Mouse (Mus musculus): ENCODE results near the gene Zfx. TPM values are rescaled to one million over a fixed set of nuclear protein-coding genes. Genes with fewer than 3 reads are reported as not detected.

The Zfx gene
- polyA plus RNA-seq, 1 experiment from 2014 or later = 32.0 TPM

DNA sequence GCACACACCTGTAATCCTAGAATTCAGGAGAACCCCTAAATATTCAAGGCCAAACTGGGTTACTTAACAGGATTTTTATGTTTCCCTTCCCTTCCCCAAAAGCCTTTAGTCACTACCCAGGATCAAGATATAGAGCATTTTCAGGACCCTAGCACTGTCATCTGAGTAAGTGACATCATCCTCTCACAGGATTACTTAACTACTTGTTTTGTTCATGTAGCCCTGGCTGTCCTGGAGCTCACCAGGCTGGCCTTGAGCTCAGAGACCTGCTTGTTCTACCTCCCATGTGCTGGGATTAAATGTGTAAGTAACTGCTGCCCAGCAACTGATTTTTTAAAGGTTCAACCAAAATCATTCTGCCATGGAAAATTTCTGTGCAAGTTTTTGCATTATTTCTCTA lies 20.6 kb downstream of the Zfx start:
- H3K27ac ChIP-seq (ENCODE audit: low read length) = no peak overlapping the region
- no peaks in the 10 kb centered on the region for H3K4me1 ChIP-seq (replicated peaks; ENCODE audit: control insufficient read depth, insufficient read depth, low read length)
- H3K27me3 ChIP-seq (ENCODE audit: control insufficient read depth, insufficient read depth, low read depth, low read length) = peaks cover 2% of the 10 kb centered on the region; the same call in 1 of the 2 replicates
- ATAC-seq (ENCODE audit: low read depth) = no peak
- no peak overlapping the region for H3K9ac ChIP-seq (ENCODE audit: low read length)
- H3K36me3 ChIP-seq (ENCODE audit: control insufficient read depth, insufficient read depth, low read length) = peaks cover 3% of the 10 kb centered on the region
- H3K9me3 ChIP-seq (ENCODE audit: control insufficient read depth, low read length) = no peaks in the 10 kb centered on the region
- H3K4me3 ChIP-seq (ENCODE audit: low read length) = no peak overlapping the region
- H3K4me2 ChIP-seq (ENCODE audit: low read depth, low read length) = no peak overlapping the region

DNA sequence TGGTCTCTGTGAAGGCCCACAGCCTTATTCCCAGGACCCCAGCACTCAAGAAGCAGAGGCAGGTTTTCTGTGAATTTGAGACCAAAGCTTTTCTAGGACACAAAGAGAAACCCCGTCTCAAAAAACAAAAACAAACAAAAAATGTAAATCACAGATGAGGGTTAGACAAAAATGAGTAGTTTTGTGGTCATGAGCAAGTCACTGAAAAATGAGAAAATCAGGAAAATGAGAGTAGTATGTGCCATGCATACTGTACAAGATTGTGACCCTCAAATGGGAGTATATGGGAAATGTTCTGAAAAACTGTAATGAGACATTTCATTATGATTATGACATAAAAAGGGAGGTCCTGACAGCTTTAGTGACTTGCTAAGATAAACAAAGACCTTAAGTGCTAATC lies 22.9 kb downstream of the Zfx start:
- Histone ChIP-seq H3K36me3 (ENCODE audit: control insufficient read depth, insufficient read depth, low read length) (peaks cover 5% of the 10 kb centered on the region), H3K4me1 (replicated peaks; ENCODE audit: control insufficient read depth, insufficient read depth, low read length) (no peaks in the 10 kb centered on the region), H3K9ac (ENCODE audit: low read length) (no peak overlapping the region), H3K4me2 (ENCODE audit: low read depth, low read length) (no peak overlapping the region), H3K27me3 (ENCODE audit: control insufficient read depth, insufficient read depth, low read depth, low read length) (peaks cover 2% of the 10 kb centered on the region; the same call in 1 of the 2 replicates), H3K9me3 (ENCODE audit: control insufficient read depth, low read length) (no peaks in the 10 kb centered on the region), H3K4me3 (ENCODE audit: low read length) (no peak overlapping the region), H3K27ac (ENCODE audit: low read length) (no peak overlapping the region)
- WGBS = 61% methylated on average over 1 of the region's 1 CpGs
- no peak for ATAC-seq (ENCODE audit: low read depth)

DNA sequence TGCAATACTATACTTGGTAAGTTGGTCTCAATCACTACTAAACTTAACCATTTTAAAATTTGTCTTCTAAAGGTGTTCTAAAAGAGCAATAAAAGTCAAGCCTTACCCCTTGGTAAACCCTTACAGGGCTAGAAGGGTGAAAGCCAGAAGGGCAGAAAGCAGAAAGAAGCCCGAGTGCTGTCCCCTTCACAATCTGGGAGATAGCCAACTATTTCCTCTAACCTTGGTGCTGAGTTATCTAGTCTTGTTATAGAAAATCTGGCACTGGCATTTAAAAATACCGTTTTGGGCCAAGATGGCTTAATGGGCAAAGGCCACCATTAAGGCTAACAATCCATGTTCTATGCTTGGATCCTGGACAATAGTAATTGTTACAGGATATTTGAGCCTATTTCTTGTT lies 32.5 kb downstream of the Zfx start:
- H3K9ac ChIP-seq (ENCODE audit: low read length) = no peak overlapping the region
- no peaks in the 10 kb centered on the region for H3K9me3 ChIP-seq (ENCODE audit: control insufficient read depth, low read length)
- H3K4me2 ChIP-seq (ENCODE audit: low read depth, low read length) = no peak overlapping the region
- H3K4me1 ChIP-seq (replicated peaks; ENCODE audit: control insufficient read depth, insufficient read depth, low read length) = no peaks in the 10 kb centered on the region
- H3K27ac ChIP-seq (ENCODE audit: low read length) = no peak overlapping the region
- peaks cover 3% of the 10 kb centered on the region; the same call in 1 of the 2 replicates for H3K27me3 ChIP-seq (ENCODE audit: control insufficient read depth, insufficient read depth, low read depth, low read length)
- no peaks in the 10 kb centered on the region for H3K36me3 ChIP-seq (ENCODE audit: control insufficient read depth, insufficient read depth, low read length)
- WGBS = 78% methylated on average over 2 of the region's 2 CpGs
- H3K4me3 ChIP-seq (ENCODE audit: low read length) = no peak overlapping the region
- no peak for ATAC-seq (ENCODE audit: low read depth)

DNA sequence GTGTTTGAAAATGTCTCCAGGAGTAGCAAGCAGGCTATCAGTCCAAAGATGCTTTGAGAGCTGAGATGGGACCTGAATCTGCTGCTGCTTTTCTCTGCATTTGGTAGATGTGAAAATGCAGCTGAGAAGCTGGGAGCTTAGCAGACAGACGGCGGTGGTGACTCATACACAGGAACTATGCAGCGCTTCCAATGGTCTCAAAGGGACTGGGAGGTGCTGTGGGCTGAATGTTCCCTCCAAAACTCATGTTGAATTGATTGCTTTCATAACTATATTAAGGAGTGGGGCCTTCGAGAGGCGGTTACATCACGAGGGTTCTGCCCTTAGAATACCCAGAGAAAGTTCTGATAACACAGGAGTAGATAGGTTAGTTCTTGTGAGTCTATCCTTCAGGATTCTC lies 62.3 kb downstream of the Zfx start:
- H3K4me3 ChIP-seq (ENCODE audit: low read length) = peak overlapping the region; percentile 26
- WGBS = 23% methylated on average over 6 of the region's 6 CpGs

DNA sequence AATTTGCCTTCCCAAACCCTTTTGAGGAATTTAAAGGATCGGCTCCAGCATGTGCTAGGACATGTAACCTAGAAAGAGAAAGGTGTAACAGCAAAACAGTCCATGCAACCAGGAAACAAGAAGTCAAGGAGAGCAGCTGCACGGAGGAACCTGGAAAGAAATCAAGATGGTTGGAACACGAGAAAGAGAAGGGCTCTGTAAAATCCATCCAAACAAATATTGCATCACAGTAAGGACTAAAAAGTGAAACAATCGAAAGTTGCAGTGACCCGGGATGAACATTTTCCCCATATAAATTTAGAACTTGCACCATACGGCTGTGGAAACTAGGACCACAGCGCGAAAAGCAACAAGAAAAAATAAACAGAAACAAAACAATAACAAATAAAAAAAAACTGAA lies 62.8 kb downstream of the Zfx start:
- Histone ChIP-seq H3K27ac (ENCODE audit: low read length) (no peak overlapping the region), H3K27me3 (ENCODE audit: control insufficient read depth, insufficient read depth, low read depth, low read length) (no peaks in the 10 kb centered on the region; the same call in none of the 2 replicates), H3K4me1 (replicated peaks; ENCODE audit: control insufficient read depth, insufficient read depth, low read length) (peaks cover 2% of the 10 kb centered on the region; the same call in 1 of the 2 replicates), H3K9me3 (ENCODE audit: control insufficient read depth, low read length) (no peaks in the 10 kb centered on the region), H3K4me3 (ENCODE audit: low read length) (peak overlapping the region; percentile 26), H3K9ac (ENCODE audit: low read length) (no peak overlapping the region), H3K36me3 (ENCODE audit: control insufficient read depth, insufficient read depth, low read length) (no peaks in the 10 kb centered on the region), H3K4me2 (ENCODE audit: low read depth, low read length) (peak overlapping the region; percentile 47)
- 37% methylated on average over 8 of the region's 8 CpGs for WGBS
- no peak for ATAC-seq (ENCODE audit: low read depth)

More for the DNA sequence above, 62.3 kb downstream of the Zfx start:
- H3K9ac ChIP-seq (ENCODE audit: low read length) = no peak overlapping the region
- no peak overlapping the region for H3K27ac ChIP-seq (ENCODE audit: low read length)
- no peaks in the 10 kb centered on the region for H3K9me3 ChIP-seq (ENCODE audit: control insufficient read depth, low read length)
- ATAC-seq (ENCODE audit: low read depth) = peak; percentile 52; the same call in 1 of the 2 replicates
- H3K4me1 ChIP-seq (replicated peaks; ENCODE audit: control insufficient read depth, insufficient read depth, low read length) = peaks cover 2% of the 10 kb centered on the region; the same call in 1 of the 2 replicates
- H3K4me2 ChIP-seq (ENCODE audit: low read depth, low read length) = peak overlapping the region; percentile 47
- peaks cover 1% of the 10 kb centered on the region for H3K27me3 ChIP-seq (ENCODE audit: control insufficient read depth, insufficient read depth, low read depth, low read length)
- no peaks in the 10 kb centered on the region for H3K36me3 ChIP-seq (ENCODE audit: control insufficient read depth, insufficient read depth, low read length)

DNA sequence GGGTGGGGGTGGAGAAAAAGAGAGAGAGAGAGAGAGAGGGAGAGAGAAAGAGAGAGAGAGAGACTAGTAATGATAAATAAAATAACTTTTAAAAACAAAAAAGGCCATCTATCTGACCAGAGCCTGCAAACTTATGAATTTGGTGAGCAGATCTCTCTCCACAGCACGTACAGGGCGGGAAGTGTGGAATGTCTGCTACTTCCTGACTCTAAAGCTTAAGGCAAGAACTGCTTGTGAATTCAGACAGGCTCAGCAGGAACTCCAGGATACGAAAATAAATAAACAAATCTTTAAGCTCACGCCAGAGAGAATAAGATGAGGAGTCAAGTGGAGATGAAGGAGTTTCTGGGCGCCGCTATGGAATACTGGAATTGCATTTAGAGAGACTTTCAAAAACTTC lies 64.8 kb downstream of the Zfx start:
- no peaks in the 10 kb centered on the region for H3K36me3 ChIP-seq (ENCODE audit: control insufficient read depth, insufficient read depth, low read length)
- peak; percentile 59 for ATAC-seq (ENCODE audit: low read depth)
- WGBS = 15% methylated on average over 6 of the region's 6 CpGs
- H3K9me3 ChIP-seq (ENCODE audit: control insufficient read depth, low read length) = no peaks in the 10 kb centered on the region
- no peaks in the 10 kb centered on the region; the same call in none of the 2 replicates for H3K27me3 ChIP-seq (ENCODE audit: control insufficient read depth, insufficient read depth, low read depth, low read length)
- peaks cover 2% of the 10 kb centered on the region; the same call in 1 of the 2 replicates for H3K4me1 ChIP-seq (replicated peaks; ENCODE audit: control insufficient read depth, insufficient read depth, low read length)
- no peak overlapping the region for H3K9ac ChIP-seq (ENCODE audit: low read length)
- H3K4me2 ChIP-seq (ENCODE audit: low read depth, low read length) = 0 out of 2 replicates have a peak overlapping the region, but pooled peaks have one; percentile 30
- no peak overlapping the region for H3K4me3 ChIP-seq (ENCODE audit: low read length)
- peak overlapping the region; percentile 5 for H3K27ac ChIP-seq (ENCODE audit: low read length)

DNA sequence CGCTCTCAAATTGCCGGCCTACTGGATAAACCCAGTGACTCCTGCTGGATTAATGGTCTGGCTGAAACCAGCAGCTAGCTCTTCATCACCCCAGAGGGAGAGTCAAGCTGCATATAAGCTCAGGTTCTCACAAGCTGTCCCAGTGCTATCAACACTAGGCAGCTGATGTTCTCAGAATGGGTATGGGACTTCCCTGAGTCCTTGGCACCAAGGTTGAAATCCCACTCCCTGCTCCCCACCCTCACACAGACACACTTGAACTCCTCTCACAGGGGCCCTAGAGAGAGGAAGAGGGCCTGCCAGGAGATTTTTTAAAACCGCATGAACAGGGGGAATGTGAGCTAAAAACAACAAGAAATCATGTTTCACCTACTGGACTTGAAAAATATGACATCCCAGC lies 74.5 kb downstream of the Zfx start:
- WGBS = 62% methylated on average over 3 of the region's 3 CpGs

DNA sequence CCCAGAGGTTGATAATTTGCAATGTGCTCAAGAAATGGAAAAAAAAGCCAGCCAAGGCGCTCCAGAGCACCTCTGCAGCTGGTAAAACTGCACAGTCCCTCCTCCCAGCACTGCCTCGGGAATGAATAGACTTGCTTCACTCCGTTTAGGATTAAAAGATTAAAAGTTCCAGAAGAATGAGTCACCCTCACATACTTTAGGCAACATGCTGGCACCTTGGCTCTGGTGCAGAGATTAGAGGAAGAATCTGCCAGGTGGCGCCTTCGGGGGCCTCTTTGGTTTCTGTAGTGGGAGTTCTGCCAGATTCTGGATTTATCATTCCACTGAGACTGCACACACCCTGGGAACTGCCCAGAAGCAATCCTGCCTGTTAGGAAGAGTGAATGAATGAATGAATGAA lies 75.5 kb downstream of the Zfx start:
- peak; percentile 41; the same call in 1 of the 2 replicates for ATAC-seq (ENCODE audit: low read depth)
- no peak overlapping the region for H3K4me3 ChIP-seq (ENCODE audit: low read length)
- H3K9ac ChIP-seq (ENCODE audit: low read length) = no peak overlapping the region
- H3K4me1 ChIP-seq (replicated peaks; ENCODE audit: control insufficient read depth, insufficient read depth, low read length) = no peaks in the 10 kb centered on the region
- 47% methylated on average over 5 of the region's 5 CpGs for WGBS
- no peak overlapping the region for H3K27ac ChIP-seq (ENCODE audit: low read length)
- no peak overlapping the region for H3K4me2 ChIP-seq (ENCODE audit: low read depth, low read length)
- H3K27me3 ChIP-seq (ENCODE audit: control insufficient read depth, insufficient read depth, low read depth, low read length) = peaks cover 3% of the 10 kb centered on the region
- no peaks in the 10 kb centered on the region for H3K36me3 ChIP-seq (ENCODE audit: control insufficient read depth, insufficient read depth, low read length)
- H3K9me3 ChIP-seq (ENCODE audit: control insufficient read depth, low read length) = no peaks in the 10 kb centered on the region

More for the DNA sequence above, 74.5 kb downstream of the Zfx start:
- Histone ChIP-seq H3K27me3 (ENCODE audit: control insufficient read depth, insufficient read depth, low read depth, low read length) (peaks cover 3% of the 10 kb centered on the region), H3K4me3 (ENCODE audit: low read length) (no peak overlapping the region), H3K4me1 (replicated peaks; ENCODE audit: control insufficient read depth, insufficient read depth, low read length) (no peaks in the 10 kb centered on the region), H3K9me3 (ENCODE audit: control insufficient read depth, low read length) (no peaks in the 10 kb centered on the region), H3K27ac (ENCODE audit: low read length) (no peak overlapping the region), H3K4me2 (ENCODE audit: low read depth, low read length) (no peak overlapping the region), H3K36me3 (ENCODE audit: control insufficient read depth, insufficient read depth, low read length) (no peaks in the 10 kb centered on the region), H3K9ac (ENCODE audit: low read length) (no peak overlapping the region)
- ATAC-seq (ENCODE audit: low read depth) = no peak

DNA sequence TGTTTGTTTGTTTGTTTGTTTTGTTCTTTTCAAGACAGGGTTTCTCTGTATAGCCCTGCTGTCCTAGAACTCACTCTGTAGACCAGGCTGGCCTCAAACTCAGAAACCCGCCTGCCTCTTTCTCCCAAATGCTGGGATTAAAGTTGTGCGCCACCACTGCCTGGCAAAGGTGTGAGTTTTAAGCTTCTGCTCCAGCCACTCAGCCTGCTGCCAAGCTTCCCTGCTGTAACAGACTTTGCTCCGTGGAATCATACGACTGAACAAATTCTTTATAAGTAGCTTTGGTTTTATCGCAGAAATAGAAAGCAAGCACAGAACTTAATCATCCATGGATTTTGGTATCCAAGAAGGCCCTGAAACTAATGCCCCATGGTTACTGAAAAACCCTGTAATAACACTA lies 76.1 kb downstream of the Zfx start:
- H3K36me3 ChIP-seq (ENCODE audit: control insufficient read depth, insufficient read depth, low read length) = no peaks in the 10 kb centered on the region
- no peak overlapping the region for H3K27ac ChIP-seq (ENCODE audit: low read length)
- peaks cover 3% of the 10 kb centered on the region for H3K27me3 ChIP-seq (ENCODE audit: control insufficient read depth, insufficient read depth, low read depth, low read length)
- no peak overlapping the region for H3K9ac ChIP-seq (ENCODE audit: low read length)
- H3K4me1 ChIP-seq (replicated peaks; ENCODE audit: control insufficient read depth, insufficient read depth, low read length) = no peaks in the 10 kb centered on the region
- no peak overlapping the region for H3K4me3 ChIP-seq (ENCODE audit: low read length)
- no peaks in the 10 kb centered on the region for H3K9me3 ChIP-seq (ENCODE audit: control insufficient read depth, low read length)
- 78% methylated on average over 5 of the region's 5 CpGs for WGBS
- H3K4me2 ChIP-seq (ENCODE audit: low read depth, low read length) = no peak overlapping the region
- no peak for ATAC-seq (ENCODE audit: low read depth)

DNA sequence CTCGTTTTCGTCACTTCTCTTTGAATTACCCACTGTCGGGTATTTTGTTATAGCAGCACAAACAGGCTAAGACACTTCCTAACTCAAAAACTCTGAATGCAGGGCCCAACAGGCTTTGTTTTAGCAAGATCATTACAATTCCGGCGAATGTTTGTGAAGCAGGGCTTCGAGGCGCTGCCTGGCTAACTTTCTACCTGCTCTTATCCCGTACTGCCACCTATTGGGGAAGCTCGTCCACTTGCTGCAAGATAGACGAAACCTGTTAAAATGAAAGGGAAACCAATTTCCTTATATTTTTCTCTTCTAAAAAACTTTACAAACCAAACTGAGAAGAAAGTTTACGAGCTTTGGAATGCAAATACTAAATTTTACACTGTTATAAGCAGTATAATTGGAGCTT lies 90.6 kb downstream of the Zfx start:
- 30% methylated on average over 11 of the region's 11 CpGs for WGBS
- Histone ChIP-seq H3K4me3 (ENCODE audit: low read length) (no peak overlapping the region), H3K9ac (ENCODE audit: low read length) (no peak overlapping the region), H3K4me2 (ENCODE audit: low read depth, low read length) (no peak overlapping the region), H3K4me1 (replicated peaks; ENCODE audit: control insufficient read depth, insufficient read depth, low read length) (no peaks in the 10 kb centered on the region), H3K27ac (ENCODE audit: low read length) (no peak overlapping the region), H3K9me3 (ENCODE audit: control insufficient read depth, low read length) (no peaks in the 10 kb centered on the region), H3K36me3 (ENCODE audit: control insufficient read depth, insufficient read depth, low read length) (no peaks in the 10 kb centered on the region), H3K27me3 (ENCODE audit: control insufficient read depth, insufficient read depth, low read depth, low read length) (peaks cover 12% of the 10 kb centered on the region)
- no peak for ATAC-seq (ENCODE audit: low read depth)
